ENCODE assay signal across 8 mouse cellular contexts in the genomic region with DNA sequence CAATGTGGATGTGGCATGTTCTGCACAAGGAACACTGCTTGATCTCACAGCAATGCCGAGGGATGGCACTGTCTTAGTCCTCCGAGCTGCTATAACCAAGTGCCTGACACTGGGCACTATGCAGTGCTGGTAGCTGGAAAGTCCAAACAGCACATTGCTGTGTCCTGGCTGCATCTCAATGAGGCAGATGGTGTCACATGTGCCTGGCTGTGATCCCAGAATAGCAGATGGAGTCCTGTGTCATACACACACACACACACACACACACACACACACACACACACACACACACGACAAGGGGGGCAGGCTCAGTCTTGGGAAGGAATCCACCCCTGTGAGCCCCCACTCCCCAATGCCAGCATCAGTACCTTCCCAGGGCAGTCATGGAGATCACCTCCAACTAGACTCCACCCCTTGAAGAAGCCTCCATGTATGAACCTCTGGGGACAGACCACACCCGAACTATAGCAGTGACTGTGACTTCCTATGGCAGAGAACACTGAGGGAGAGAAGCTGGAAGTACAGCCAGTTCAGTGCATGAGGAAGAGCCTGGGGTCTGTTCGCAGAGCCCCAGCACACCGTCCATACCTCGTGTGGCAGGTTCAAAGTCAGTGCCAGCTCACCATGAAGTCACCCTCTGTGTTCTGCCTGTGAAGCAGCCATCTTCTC.
DNase-seq lines count a peak whose midpoint lies in the region; ATAC-seq and TF ChIP-seq lines count a peak whose summit lies in the region.

No protein-coding gene starts in this region.

- ATAC-seq in inflammation-experienced regulatory T-cells, adult 6 months: no peak

- TF ChIP-seq CTCF in layer of hippocampus, adult 2 months (conservative IDR thresholded peaks at IDR 0.05): no peak

- peak; percentile 44 to 52 for DNase-seq in heart, adult 18-20 months
- no peak for DNase-seq in heart, embryonic 10.5 days (ENCODE audit: low spot score)
- peak; percentile 4 for DNase-seq in 3T3-L1 (ENCODE audit: low read depth, low spot score)
- DNase-seq in cerebellum, postnatal 4 days (ENCODE audit: low spot score in 2 of 2): peak; percentile 40 to 82
- DNase-seq in layer of hippocampus, adult 2 months (ENCODE audit: low spot score in 2 of 2): peak; percentile 46 to 65
- DNase-seq in right cerebral cortex, postnatal 10 days (ENCODE audit: low spot score in 2 of 2): peak; percentile 80 to 86
- DNase-seq in ovary, adult 18-20 months (ENCODE audit: low spot score): no peak

- no peak overlapping the region for H3K4me3 ChIP-seq in heart, embryonic 10.5 days
- H3K4me3 ChIP-seq in layer of hippocampus, adult 2 months: no peak overlapping the region

- no peaks in the 10 kb centered on the region for H3K9me3 ChIP-seq in heart, embryonic 10.5 days

- WGBS in heart, embryonic 10.5 days: 90% methylated on average over 6 of the region's 7 CpGs

- no peaks in the 10 kb centered on the region for H3K36me3 ChIP-seq in heart, embryonic 10.5 days

- H3K4me1 ChIP-seq in heart, embryonic 10.5 days: no peaks in the 10 kb centered on the region

- peaks cover 20% of the 10 kb centered on the region for H3K27me3 ChIP-seq in heart, embryonic 10.5 days (ENCODE audit: insufficient read depth, poor library complexity, severe bottlenecking)

- no peak overlapping the region for H3K27ac ChIP-seq in heart, embryonic 10.5 days
- H3K27ac ChIP-seq in layer of hippocampus, adult 2 months: no peak overlapping the region

Comparison
In these comparisons a context has a peak if more than half of its experiments do, and no peak if none do; other contexts are left out.
1. DNase-seq: peak in heart, adult 18-20 months (2 of 2), 3T3-L1 (single experiment), cerebellum, postnatal 4 days (2 of 2), layer of hippocampus, adult 2 months (2 of 2) and right cerebral cortex, postnatal 10 days (2 of 2); none in heart, embryonic 10.5 days (single experiment) and ovary, adult 18-20 months (single experiment).